Mouse (Mus musculus) forebrain, embryonic 11.5 days (tissue): ENCODE measurements around the gene Apcs. TPM values are rescaled to one million over a fixed set of nuclear protein-coding genes. Genes with fewer than 3 reads are reported as not detected.

Experiments
- ATAC-seq: fragments of 200-750 bp; cut with Nextera tagmentation; replicated peaks from 2 replicates; pipeline ENCODE4 v1.8.0; 2017; ENCODE audit warnings: moderate TSS enrichment; ENCODE audit not compliant: low FRiP score
- DNase-seq: peaks from one replicate; pipeline ENCODE4 v3.0.0-alpha.2; 2017; ENCODE audit warnings: low spot score
- H3K27ac ChIP-seq: fragments of 300-500 bp; sonication (generic); 2 replicates; pipeline ENCODE4 v1.5.1; 2014; ENCODE audit warnings: low read depth, low read length
- H3K27me3 ChIP-seq: fragments of 300-500 bp; sonication (generic); 2 replicates; pipeline ENCODE4 v1.6.1; 2014; ENCODE audit warnings: mild to moderate bottlenecking, low read length, mixed read lengths; ENCODE audit not compliant: control insufficient read depth, insufficient read depth
- H3K36me3 ChIP-seq: fragments of 300-500 bp; sonication (generic); 2 replicates; pipeline ENCODE4 v1.6.1; 2014; ENCODE audit warnings: mild to moderate bottlenecking, low read length, moderate library complexity, mixed read lengths; ENCODE audit not compliant: control insufficient read depth, insufficient read depth
- H3K4me1 ChIP-seq: fragments of 300-500 bp; sonication (generic); replicated peaks from 2 replicates; pipeline ENCODE4 v1.6.1; 2014; ENCODE audit warnings: low read length, mixed read lengths; ENCODE audit not compliant: control insufficient read depth, insufficient read depth
- H3K4me2 ChIP-seq: fragments of 300-500 bp; sonication (generic); 2 replicates; pipeline ENCODE4 v1.6.1; 2014; ENCODE audit warnings: low read depth, mild to moderate bottlenecking, low read length, moderate library complexity, mixed read lengths; ENCODE audit not compliant: severe bottlenecking
- H3K4me3 ChIP-seq: fragments of 300-500 bp; sonication (generic); 2 replicates; pipeline ENCODE4 v1.5.1; 2014; ENCODE audit warnings: low read depth, low read length
- H3K9ac ChIP-seq: fragments of 300-500 bp; sonication (generic); 2 replicates; pipeline ENCODE4 v1.6.1; 2014; ENCODE audit warnings: low read length
- H3K9me3 ChIP-seq: fragments of 300-500 bp; sonication (generic); 2 replicates; pipeline ENCODE4 v1.6.1; 2016; ENCODE audit warnings: low read length, mixed read lengths; ENCODE audit not compliant: control insufficient read depth
- WGBS: fragments of 180-500 bp; shearing (Covaris S2); extraction: QIAGEN DNeasy Blood & Tissue Kit; methylation state at CpG from one replicate; pipeline ENCODE4 v1.1.7; 2014; 5-methylcytosine and 5-hydroxymethylcytosine counted together
- polyA plus RNA-seq: library from polyadenylated mRNA; unstranded; fragments of >200 nt; fragmentation: Nextera tagmentation; extraction: Ambion mirVana; gene quantifications from 2 replicates; pipeline ENCODE4 v1.2.1, GENCODE M21; 2014

Gene Apcs
- polyA plus RNA-seq, 1 experiment from 2014 or later, result not detected

DNA sequence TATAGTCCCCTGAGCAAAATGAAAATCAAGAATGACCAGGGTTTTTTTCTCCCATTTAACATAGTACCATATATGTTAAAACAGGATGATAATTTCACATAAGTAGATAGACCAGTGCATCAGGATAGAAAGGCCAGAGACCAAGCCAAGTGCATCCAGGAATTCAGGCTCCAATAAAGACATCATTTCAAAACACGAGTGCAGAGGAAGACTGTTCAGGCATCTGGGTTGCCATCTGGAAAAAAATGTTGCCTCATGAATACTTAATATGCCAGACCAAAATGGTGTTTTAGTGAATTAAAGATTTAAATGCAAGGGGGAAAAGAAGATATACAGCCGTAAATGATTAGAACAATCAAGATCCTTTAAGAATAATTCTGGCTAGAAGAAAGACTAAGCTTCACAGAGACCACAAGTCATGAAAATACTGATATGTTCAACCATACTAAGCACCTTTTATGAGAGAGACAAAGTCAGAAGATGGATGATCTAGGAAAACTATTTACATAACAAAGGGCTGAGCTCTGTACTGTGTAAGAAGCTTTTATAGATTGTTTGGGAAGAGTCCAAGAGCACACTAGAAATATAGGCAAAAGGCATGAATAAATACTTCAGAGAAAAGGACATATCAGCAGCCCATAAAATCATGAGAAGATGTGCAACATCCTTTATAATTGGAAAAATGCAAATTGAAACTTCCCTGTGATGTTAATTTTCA lies 47.6 kb downstream of the Apcs start:
- H3K9ac ChIP-seq, result no peak overlapping the region
- H3K4me3 ChIP-seq, result no peak overlapping the region
- no peaks in the 10 kb centered on the region for H3K36me3 ChIP-seq
- no peaks in the 10 kb centered on the region for H3K4me1 ChIP-seq
- WGBS, result 81% methylated on average over 2 of the region's 2 CpGs
- H3K4me2 ChIP-seq, result no peak overlapping the region
- no peak for ATAC-seq
- no peak overlapping the region for H3K27ac ChIP-seq
- no peaks in the 10 kb centered on the region for H3K27me3 ChIP-seq
- no peak for DNase-seq
- H3K9me3 ChIP-seq, result no peaks in the 10 kb centered on the region

Other genes starting within 250 kb of the Apcs start
- gene Crp, start 197.0 kb downstream of the Apcs start, polyA plus RNA-seq, result not detected in 2 replicates
- not detected in 2 replicates for gene Olfr16, start 55.4 kb upstream of the Apcs start, polyA plus RNA-seq
- not detected in 2 replicates for gene Olfr1408, start 242.3 kb upstream of the Apcs start, polyA plus RNA-seq